Mouse (Mus musculus) cerebellum, adult 11-12 months (tissue): Measurements from ENCODE around the gene Ceacam3.
A peak's percentile ranks its signal among the peaks of the same experiment; 100 is the strongest.
"Not testable (repeated sequence)": the region's sequence is repeated elsewhere in the genome, so short reads cannot be mapped to it uniquely, and the experiment has no call there.

ENCODE experiments used
- DNase-seq: peaks from one replicate; pipeline ENCODE4 v3.0.0; 2022

Gene Ceacam3

DNA sequence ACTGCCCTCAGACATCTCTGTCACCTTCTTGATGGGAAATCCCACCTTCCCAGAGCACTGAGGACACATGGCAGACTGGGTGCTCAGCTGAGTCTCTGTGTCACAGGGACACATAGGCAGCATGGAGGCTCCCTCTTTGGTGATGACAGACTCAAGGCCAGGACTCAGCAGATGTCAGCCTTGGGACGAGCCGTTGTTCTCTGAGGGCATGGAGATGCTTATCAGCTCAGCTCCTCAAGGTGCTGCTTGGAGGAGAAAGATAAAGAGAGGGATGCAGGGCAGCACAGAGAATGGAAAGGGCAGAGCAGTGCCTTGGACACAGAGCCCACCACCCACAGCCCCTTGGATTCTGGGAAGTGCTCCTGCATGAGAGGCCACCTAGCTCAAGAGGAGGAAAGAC is at the start of gene Ceacam3:
TSS of gene Ceacam3 (plus strand) at position 352 of the 400 bp plus-strand sequence.
- no peak for DNase-seq

DNA sequence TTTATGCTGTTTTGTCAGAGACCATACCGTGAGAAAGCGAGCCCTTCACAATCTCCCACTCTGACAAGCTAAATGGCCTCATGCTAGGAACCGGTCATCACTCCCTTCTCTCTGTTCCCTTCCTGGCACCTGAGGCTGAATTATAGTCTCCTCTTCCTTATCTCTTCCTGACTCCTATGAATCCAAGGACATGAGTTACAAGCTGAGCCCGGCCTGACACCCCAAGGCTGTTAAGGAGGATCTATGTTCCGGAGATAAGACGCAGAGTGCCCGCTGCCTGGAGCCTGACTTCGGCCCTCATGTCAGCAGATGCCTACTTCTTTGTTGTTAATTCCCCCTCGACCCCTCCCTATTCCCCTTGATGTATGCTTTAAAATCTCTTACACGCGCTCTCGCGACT is 48.5 kb upstream of the Ceacam3 start:
- DNase-seq = not testable (repeated sequence)

GRCm38 (mm10) chr7:17135307-17135706 is 14.8 kb upstream of the Ceacam3 start:
- no peak for DNase-seq

- peak; percentile 77 for DNase-seq
Measured at GRCm38 (mm10) chr7:17155634-17156033, 5.6 kb downstream of the Ceacam3 start.

DNA sequence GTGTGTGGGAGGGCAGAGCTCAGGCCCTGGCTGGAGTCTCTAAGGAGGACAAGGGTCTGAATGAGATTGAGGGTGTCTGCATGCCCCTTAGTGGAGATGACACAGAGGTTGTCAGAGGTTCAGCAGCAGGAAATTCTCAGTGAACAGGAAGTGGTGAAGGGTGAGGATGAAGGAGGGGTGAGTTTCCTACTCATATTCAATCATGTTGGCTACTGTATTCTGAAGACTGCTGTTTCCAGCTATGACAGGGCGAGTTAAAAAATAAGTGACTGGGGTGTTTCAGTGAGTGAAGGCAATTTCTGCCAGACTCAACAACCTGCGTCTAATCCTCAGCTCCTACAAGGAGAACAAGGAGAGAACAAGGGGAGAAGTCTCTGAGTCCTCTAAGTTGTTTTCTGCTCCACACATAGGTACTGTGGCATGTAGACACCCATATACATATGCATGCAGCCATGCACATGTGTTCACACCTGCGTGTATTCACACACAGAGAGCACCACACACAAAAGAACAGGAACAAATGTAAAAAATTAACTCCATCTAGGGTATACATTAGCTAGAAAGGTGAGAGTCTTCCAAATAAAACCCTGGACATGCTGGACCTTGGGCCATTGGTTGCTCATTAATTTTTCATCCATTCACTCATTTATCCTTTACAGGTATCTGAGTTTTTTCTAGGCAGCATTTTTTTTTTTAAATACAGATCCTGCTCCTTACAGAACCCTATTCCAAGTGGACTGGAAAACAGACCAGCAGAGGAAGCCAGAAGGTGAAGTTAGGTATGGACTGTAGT is 7.0 kb downstream of the Ceacam3 start:
- no peak for DNase-seq

DNA sequence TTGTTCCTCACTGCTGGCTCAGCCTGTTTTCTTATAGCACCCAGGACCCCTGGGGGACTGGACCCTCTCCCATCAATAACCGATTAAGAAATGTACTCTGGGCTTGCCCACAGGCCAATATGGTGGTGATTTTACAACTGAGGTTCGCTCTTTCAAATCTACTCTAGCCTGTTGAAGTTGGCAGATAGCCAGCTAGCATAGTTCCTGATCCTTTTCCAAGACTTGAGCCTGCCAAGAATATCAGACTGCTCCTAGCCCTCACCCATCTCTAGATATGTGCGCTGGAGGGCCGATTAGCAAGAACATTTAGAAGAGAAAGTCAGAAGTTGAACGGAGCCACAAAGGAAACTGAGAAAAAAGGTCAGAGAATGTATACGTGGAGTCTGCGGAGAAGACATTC is 8.9 kb downstream of the Ceacam3 start:
- DNase-seq = peak; percentile 34

DNA sequence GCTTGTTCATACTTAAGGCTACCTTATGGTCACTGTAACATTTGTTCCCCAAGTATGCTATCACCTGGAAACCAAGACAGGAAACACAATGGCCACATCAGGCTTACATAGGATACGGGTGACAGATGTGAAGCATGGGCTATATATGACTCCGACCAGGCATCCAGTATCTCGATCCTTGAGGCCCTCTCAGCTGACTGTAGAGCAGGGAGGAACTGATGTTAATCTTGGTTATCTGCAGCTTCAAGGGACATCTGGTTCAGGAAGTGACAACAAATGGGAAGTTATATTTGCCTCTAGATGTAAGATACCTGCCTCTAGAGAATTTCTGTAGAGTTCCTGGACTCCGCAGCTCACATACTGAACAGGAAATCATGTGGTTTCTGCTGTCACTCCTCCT is 21.7 kb downstream of the Ceacam3 start:
- DNase-seq = no peak

- no peak for DNase-seq
Measured at GRCm38 (mm10) chr7:17203177-17203576, 53.1 kb downstream of the Ceacam3 start, which contains the start of gene Psg29. Gene Psg29, plus strand, starts transcription at chr7:17203477.

- DNase-seq = no peak
Measured at GRCm38 (mm10) chr7:17205530-17206184, 55.6 kb downstream of the Ceacam3 start.
